Mouse (Mus musculus): ENCODE data around the gene Ttll1.

DNA sequence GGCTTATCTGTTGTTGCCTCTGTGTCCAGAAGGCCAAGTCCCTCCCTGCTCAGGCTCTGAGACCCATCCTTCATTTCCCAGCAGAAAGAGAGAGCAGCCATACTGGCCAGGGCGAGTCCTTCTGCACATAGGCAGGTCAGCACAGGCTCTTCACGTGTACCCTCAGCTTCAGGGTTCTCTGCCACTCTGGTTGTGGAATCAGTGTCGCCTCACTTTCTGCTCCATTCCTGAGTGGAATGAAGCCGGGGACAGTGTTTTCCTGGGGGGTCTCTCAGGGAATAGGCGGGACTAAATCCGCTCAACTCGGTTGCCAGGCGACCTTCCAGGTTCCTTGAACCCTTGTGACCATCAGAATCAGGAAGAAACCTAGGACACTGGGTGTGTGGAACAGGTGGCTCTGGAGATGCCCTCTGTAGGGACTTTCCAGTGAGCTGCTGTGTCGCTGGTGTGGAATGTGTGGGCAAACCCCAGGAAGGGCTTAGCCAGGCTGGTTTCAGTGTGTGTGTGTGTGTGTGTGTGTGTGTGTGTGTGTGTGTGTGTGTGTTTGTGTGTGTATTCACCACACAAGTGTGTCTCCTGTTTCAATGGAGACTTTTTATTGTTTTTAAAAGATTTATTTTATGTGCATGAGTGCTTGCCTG lies 31.1 kb upstream of the Ttll1 start:
- no peak for TF ChIP-seq GATA1 (IDR thresholded peaks at IDR 0.05; ENCODE audit: borderline replicate concordance, low read length)
- no peak for TF ChIP-seq FLI1 (IDR thresholded peaks at IDR 0.05; ENCODE audit: low read length)
